Mouse (Mus musculus): ENCODE results near the gene Klhl30.

Klhl30 gene

GRCm38 (mm10) chr1:91350841-91351240, at the start of gene Klhl30:
Klhl30 (plus strand) TSS chr1:91351016.
- no peak for DNase-seq

DNA sequence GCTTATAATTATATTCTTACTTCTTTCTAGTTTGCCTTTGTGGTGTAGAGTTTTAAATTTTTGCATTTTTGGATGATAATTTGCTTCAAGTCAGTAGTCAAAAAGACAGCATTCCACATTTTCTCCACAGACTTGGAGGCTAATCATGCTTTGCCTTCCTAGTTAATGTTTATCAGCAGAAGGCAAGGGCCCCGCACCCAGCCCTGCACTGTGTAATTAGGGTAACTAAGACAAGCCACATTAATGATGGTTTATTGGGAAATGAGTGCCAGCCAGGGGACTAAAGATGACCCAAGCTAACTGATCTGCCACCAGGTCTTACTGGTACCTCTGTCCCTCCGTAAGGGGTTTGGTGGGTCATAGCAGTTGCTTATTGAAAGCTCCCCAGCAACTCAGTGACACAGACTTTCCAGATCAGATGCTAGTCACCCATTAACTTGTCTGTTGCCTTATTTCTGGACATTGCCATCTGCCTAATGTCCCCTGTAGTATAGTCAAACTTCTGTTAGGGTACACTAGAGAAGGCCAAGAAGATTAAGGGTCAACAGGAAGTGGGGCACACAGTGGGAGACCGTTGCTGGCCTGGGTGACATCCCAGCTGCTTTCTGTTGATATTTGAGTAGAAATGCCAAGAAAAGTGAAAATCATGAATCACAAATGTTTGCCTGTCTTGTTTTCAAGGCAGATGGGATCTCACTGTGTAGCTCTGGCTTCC, 49.5 kb upstream of the Klhl30 start:
- no peak for DNase-seq

DNA sequence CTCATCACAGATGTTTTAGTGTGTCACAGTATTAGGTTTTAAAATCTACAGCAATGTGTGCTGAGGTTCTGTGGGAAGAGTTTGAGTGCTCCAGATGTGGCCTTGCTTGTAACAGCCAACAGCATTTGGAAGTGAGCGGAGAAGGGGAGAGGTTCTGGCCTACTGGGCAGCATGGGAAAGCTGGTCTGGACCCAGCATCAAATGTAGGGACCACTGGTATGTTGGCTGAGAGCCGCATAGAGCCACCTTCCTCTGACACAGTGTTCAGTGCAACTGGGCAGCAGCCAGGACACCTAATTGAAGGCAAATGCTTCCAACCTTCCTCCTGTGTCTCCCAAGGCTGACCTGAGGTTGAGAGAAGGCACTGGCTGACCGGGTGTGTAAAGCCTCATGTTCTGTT, 48.8 kb upstream of the Klhl30 start:
- DNase-seq = no peak

DNA sequence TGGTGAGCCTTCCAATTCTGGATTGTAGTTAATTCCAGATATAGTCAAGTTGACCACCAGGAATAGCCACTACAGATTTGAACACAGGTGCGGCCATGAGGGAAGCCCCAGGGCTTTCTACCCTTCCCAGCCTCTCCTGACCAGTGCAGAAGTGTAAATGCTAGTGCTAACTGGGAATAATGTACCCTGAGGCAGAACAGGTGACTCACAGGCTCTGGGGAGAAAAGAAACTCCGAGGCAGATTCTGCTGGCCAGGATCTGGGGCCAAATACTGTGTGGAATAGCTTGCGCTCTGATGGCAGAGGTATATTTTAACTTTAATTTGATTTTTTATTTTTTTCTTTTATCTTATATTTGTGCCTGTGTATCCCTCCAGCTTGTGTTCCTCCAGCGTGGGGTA, 46.2 kb upstream of the Klhl30 start:
- DNase-seq = no peak

GRCm38 (mm10) chr1:91309366-91310085, 41.3 kb upstream of the Klhl30 start:
- DNase-seq = no peak

GRCm38 (mm10) chr1:91312273-91312672, 38.5 kb upstream of the Klhl30 start:
- no peak for DNase-seq

DNA sequence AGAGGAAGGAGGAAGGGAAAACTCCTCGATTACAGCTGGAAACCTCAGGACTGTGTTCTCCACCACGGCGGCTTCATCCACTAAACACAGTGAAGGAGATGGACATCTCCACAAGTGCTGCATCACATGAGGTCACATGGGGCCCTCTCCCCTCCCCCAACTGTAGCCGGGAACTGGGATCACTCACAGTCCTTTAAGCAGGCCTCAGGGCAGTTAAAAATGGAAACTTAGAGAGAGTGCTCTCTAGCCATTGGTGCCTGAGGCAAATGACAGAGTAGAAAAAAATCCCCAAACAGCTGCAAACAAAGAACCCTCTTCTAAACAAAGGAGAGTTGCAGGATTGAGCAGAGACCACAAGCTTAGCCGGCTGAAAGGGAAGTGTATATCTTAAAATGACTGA, 37.6 kb upstream of the Klhl30 start:
- DNase-seq = peak; percentile 49

DNA sequence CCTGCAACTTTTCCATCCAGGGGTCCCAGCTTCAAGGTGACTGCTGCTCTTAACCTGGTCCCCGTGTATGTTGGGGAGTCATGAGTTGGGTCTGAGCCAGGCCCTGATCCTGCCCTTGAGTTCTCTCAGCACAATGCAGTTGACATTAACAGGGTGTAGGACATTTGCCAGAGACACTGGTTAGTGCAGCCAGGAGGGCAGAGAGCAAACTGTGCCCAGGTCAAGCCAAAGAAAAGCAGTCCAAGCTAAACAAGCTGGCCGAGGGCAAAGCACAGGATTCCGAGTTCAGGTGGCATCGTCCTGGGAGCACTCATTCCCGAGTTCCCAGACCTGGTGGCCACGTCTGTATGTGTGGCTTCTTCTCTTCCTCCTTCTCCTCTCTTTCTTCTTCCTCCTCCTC, 33.2 kb upstream of the Klhl30 start:
- DNase-seq = no peak

- DNase-seq = no peak
Observed at GRCm38 (mm10) chr1:91321760-91322438, 28.9 kb upstream of the Klhl30 start, which contains the start of gene Espnl. Espnl (plus strand) TSS chr1:91322075.

- DNase-seq = no peak
Observed at GRCm38 (mm10) chr1:91324646-91325045, 26.2 kb upstream of the Klhl30 start.

DNA sequence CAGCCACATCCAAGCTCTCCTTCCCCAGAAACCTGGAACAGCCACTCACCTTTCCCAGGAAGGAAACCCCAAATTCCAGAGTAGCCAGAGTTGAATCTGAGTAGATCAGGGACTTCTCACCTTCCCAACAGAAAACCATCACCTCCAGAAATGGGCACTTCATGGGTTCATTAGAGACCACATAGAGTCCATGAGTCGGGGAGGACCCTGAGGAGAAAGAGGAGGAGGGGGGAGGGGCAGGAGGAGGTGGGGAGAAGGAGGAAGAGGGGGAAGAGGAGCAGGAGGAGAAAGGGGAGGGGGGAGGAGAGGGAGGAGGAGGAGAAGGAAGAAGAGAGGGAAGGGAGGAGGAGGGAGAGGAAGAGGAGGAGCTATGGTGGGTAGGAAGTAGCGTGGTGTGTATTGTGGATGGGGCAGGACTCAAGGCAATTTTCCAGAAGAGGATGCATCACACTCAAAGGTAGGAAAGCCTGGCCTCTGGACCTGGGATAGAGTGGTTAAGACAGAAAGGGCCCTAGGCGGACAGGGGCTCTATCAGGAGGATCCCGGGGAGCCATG, 25.3 kb upstream of the Klhl30 start:
- no peak for DNase-seq

DNA sequence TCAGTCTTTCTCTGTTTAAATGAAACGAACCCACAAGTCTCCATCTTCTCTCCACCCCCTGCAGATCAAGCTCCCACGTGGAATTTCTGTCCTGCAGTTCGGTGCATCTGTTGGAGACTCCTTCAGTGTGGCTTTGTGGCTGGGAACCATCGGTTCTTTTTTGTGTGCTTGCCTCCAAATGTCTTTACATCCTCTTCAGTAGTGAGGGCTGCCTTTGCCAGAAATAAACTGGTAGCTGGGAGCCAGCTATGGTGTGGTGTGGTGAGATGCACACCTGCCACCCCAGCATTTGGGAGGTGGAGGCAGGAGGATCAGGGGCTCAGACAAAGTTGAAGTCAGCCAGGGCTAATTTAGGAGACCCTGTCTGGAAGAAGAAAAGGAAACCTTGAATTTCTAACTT, 18.7 kb upstream of the Klhl30 start:
- no peak for DNase-seq

DNA sequence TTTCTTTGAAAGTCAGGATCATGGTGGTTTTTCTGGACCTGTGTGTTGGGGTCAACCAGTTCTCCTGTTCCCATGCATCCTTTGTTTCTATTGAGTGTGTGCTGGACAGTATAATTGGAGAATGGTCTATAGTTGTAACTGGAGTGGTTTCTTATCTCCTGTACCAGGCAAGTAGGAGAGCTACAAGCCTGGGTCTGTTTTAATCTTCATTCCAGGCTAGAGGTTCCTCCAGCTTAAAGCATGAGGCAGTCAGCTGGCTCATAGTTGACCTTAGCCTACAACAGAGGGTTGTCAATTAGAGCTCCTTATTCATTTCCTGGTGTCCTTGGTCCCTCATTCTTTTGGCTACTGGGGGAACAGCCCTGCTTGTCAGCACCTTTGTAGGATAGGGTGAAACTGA, 17.2 kb upstream of the Klhl30 start:
- DNase-seq = no peak

GRCm38 (mm10) chr1:91337355-91337754, 13.5 kb upstream of the Klhl30 start:
- DNase-seq = no peak

DNA sequence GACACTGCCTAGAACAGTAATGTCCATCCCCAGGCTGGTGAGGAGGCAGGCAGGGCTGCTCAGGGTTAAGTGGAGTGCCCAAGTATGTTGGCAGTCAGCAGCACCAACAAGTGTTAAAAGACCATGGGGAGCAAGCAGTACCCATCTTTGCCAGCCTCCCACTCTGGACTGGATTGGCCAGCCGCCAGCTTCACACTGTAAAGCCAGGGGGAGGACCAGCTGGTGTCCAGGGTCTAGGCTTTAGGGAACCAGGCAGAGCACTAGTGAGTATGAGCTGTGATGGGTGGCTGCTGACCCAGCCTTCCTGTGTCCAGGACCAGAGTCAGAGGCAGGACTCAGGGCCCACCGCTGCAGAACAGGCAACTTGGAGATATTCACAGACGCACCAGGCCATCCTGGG, 6.8 kb upstream of the Klhl30 start:
- DNase-seq = peak; percentile 49

DNA sequence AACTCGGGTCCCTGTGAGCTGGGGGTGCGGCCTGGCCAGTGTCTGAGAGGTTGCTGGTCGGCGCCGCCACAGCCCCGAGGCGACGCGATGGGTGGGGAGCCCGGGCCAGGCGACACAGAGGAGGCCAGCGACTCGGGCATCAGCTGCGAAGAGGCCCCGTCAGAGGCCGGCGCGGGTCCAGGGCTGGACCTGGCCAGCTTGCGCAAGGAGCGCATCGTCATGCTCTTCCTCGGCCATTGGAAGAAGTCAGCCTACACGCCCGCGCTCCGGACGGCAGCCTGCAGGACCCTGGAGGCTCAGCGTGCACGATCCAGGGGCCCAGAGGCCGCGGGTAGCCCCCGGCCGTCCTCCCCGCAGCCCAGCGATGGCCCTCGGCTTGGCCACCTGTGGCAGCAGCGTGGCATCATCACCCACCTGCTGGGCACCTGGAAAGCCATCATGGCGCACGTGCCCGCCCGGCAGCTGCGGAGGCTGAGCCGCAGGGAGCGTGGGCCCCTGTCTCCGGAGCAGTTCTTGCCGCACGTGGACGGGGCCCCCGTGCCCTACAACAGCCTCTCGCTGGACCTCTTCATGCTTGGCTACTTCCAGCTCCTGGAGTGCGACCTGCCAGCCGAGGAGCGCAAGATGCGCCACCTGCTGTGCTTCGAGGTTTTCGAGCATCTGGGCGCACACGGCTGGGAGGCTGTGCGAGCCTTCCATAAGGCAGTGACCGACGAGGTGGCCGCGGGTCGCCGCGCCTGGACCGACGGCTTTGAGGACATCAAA, 5.7 kb upstream of the Klhl30 start:
- DNase-seq = peak; percentile 49

DNA sequence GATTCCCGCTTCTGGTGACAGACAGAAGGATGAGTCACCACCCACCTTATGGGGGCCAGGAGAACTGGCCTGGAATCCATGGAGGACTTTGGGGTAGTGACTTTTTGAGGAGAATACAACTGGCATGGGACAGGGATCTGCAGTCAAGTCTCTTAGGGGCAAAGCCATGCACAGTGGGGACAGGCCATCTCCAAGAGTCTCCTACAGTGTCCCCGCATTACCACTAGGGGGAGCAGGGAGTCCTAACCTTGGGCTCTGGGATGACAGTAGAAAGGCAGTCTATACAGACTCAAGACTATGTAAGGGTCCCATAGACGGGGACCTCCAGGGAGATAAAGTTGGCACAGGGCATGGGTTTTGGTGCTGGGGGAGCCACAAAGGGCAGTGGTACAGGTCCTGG, 3.9 kb upstream of the Klhl30 start:
- DNase-seq = peak; percentile 81

- DNase-seq = no peak
Observed at GRCm38 (mm10) chr1:91351249-91351648, 433 bp downstream of the Klhl30 start.

GRCm38 (mm10) chr1:91352277-91352676, 1.5 kb downstream of the Klhl30 start:
- no peak for DNase-seq

DNA sequence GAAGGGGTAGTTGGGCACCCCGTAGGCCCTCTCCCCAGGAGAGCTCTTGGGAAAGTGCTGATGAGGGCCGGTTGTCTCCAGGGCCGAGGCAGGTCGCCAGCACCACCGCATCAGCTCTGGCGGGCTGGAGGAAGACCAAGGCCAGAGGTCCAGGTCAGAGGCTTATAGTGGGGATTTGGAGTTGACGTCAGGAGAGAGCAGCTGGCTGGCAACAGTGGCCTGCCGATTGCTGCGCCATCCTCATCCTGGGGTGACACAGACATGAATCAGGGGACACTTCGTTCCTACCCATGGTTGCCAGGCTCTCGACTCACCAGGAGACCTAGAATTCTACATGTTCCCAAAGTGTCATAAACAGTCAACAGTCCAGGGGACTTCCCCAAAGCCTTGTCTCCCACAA, 5.3 kb downstream of the Klhl30 start:
- no peak for DNase-seq

GRCm38 (mm10) chr1:91362113-91362512, 11.3 kb downstream of the Klhl30 start:
- no peak for DNase-seq

- DNase-seq = no peak
Observed at GRCm38 (mm10) chr1:91364822-91365644, 14.2 kb downstream of the Klhl30 start.

All from retina, postnatal 1 day (tissue).